Mouse (Mus musculus) megakaryocyte-erythroid progenitor cell, adult 5-6 weeks (primary cell): ENCODE measurements around the gene Cldn8. TPM values are rescaled to one million over a fixed set of nuclear protein-coding genes. Genes with fewer than 3 reads are reported as not detected.

ENCODE experiments used
- total RNA-seq, 2 experiments: library from RNA; stranded (forward) in 1 of 2; stranded (reverse) in 1 of 2; fragments of 200-1000, 215-1000 nt in 1 of 2; fragments of >200 nt in 1 of 2; fragmentation: Nextera tagmentation in 1 of 2; gene quantifications; 2 replicates each; pipeline ENCODE4 v1.2.3; 2014 to 2017

The Cldn8 gene
- total RNA-seq, 2 experiments from 2014 or later = not detected

Other genes starting within 250 kb of the Cldn8 start
- gene Cldn17, start 56.2 kb downstream of the Cldn8 start, total RNA-seq (2014; fragmentation: Nextera tagmentation) = not detected in 2 replicates
- not detected in 2 replicates for gene Cldn17, start 56.2 kb downstream of the Cldn8 start, total RNA-seq (2017)
- gene Krtap24-1, start 49.1 kb upstream of the Cldn8 start, total RNA-seq (2014; fragmentation: Nextera tagmentation) = not detected in 2 replicates
- not detected in 2 replicates for gene Krtap24-1, start 49.1 kb upstream of the Cldn8 start, total RNA-seq (2017)
- gene 2310079G19Rik, start 64.5 kb upstream of the Cldn8 start, total RNA-seq (2014; fragmentation: Nextera tagmentation) = not detected in 2 replicates
- not detected in 2 replicates for gene 2310079G19Rik, start 64.5 kb upstream of the Cldn8 start, total RNA-seq (2017)
- gene Krtap26-1, start 84.6 kb upstream of the Cldn8 start, total RNA-seq (2014; fragmentation: Nextera tagmentation) = not detected in 2 replicates
- gene Krtap26-1, start 84.6 kb upstream of the Cldn8 start, total RNA-seq (2017) = not detected in 2 replicates
- gene Krtap27-1, start 108.5 kb upstream of the Cldn8 start, total RNA-seq (2014; fragmentation: Nextera tagmentation) = not detected in 2 replicates
- gene Krtap27-1, start 108.5 kb upstream of the Cldn8 start, total RNA-seq (2017) = not detected in 2 replicates
- gene 2310061N02Rik, start 144.8 kb upstream of the Cldn8 start, total RNA-seq (2014; fragmentation: Nextera tagmentation) = not detected in 2 replicates
- gene 2310061N02Rik, start 144.8 kb upstream of the Cldn8 start, total RNA-seq (2017) = not detected in 2 replicates
- gene Krtap13-1, start 165.7 kb upstream of the Cldn8 start, total RNA-seq (2014; fragmentation: Nextera tagmentation) = not detected in 2 replicates
- not detected in 2 replicates for gene Krtap13-1, start 165.7 kb upstream of the Cldn8 start, total RNA-seq (2017)
- gene Krtap13, start 188.5 kb upstream of the Cldn8 start, total RNA-seq (2014; fragmentation: Nextera tagmentation) = not detected in 2 replicates
- gene Krtap13, start 188.5 kb upstream of the Cldn8 start, total RNA-seq (2017) = not detected in 2 replicates
- not detected in 2 replicates for gene 2310034C09Rik, start 195.7 kb upstream of the Cldn8 start, total RNA-seq (2014; fragmentation: Nextera tagmentation)
- not detected in 2 replicates for gene 2310034C09Rik, start 195.7 kb upstream of the Cldn8 start, total RNA-seq (2017)
- gene 2310057N15Rik, start 211.0 kb upstream of the Cldn8 start, total RNA-seq (2014; fragmentation: Nextera tagmentation) = not detected in 2 replicates
- not detected in 2 replicates for gene 2310057N15Rik, start 211.0 kb upstream of the Cldn8 start, total RNA-seq (2017)
- gene Gm5965, start 214.7 kb upstream of the Cldn8 start, total RNA-seq (2014; fragmentation: Nextera tagmentation) = not detected in 2 replicates
- gene Gm5965, start 214.7 kb upstream of the Cldn8 start, total RNA-seq (2017) = not detected in 2 replicates
- gene Gm20741, start 249.0 kb upstream of the Cldn8 start, total RNA-seq (2014; fragmentation: Nextera tagmentation) = not detected in 2 replicates
- not detected in 2 replicates for gene Gm20741, start 249.0 kb upstream of the Cldn8 start, total RNA-seq (2017)